Mouse (Mus musculus) induced T-regulatory cell, adult 2 months (primary cell): ENCODE data around the gene Nek9.

ENCODE experiments used
- DNase-seq: peaks from one replicate; pipeline ENCODE4 v3.0.0-alpha.2; 2012; ENCODE audit warnings: low read depth

The Nek9 gene

GRCm38 (mm10) chr12:85339243-85339729 is at the start of gene Nek9:
Gene Nek9 (minus strand): TSS chr12:85339362.
- peak; percentile 98 for DNase-seq

GRCm38 (mm10) chr12:85385995-85386375 is 46.8 kb upstream of the Nek9 start:
- no peak for DNase-seq

GRCm38 (mm10) chr12:85385329-85385994 is 46.3 kb upstream of the Nek9 start:
- no peak for DNase-seq

- peak; percentile 71 for DNase-seq
Measured at GRCm38 (mm10) chr12:85382761-85383680, 43.9 kb upstream of the Nek9 start.

GRCm38 (mm10) chr12:85381570-85381969 is 42.4 kb upstream of the Nek9 start:
- DNase-seq: no peak

- peak; percentile 42 for DNase-seq
Measured at GRCm38 (mm10) chr12:85380942-85381341, 41.8 kb upstream of the Nek9 start.

- DNase-seq: no peak
Measured at GRCm38 (mm10) chr12:85380308-85380707, 41.1 kb upstream of the Nek9 start.

GRCm38 (mm10) chr12:85378271-85378670 is 39.1 kb upstream of the Nek9 start:
- peak; percentile 45 for DNase-seq

- DNase-seq: peak; percentile 96
Measured at GRCm38 (mm10) chr12:85374561-85375272, 35.6 kb upstream of the Nek9 start, which contains the start of gene Tmed10. Gene Tmed10 (minus strand): TSS chr12:85374847.

- peak; percentile 89 for DNase-seq
Measured at GRCm38 (mm10) chr12:85373591-85374560, 34.7 kb upstream of the Nek9 start.

GRCm38 (mm10) chr12:85372068-85372665 is 33.0 kb upstream of the Nek9 start:
- DNase-seq: peak; percentile 55

- no peak for DNase-seq
Measured at GRCm38 (mm10) chr12:85368441-85369063, 29.4 kb upstream of the Nek9 start.

- DNase-seq: no peak
Measured at GRCm38 (mm10) chr12:85366271-85366670, 27.1 kb upstream of the Nek9 start.

GRCm38 (mm10) chr12:85362510-85362909 is 23.3 kb upstream of the Nek9 start:
- peak; percentile 31 for DNase-seq

GRCm38 (mm10) chr12:85361580-85361979 is 22.4 kb upstream of the Nek9 start:
- no peak for DNase-seq

- DNase-seq: no peak
Measured at GRCm38 (mm10) chr12:85361165-85361564, 22.0 kb upstream of the Nek9 start.

GRCm38 (mm10) chr12:85354061-85354460 is 14.9 kb upstream of the Nek9 start:
- no peak for DNase-seq

- DNase-seq: no peak
Measured at GRCm38 (mm10) chr12:85350407-85351232, 11.5 kb upstream of the Nek9 start.

GRCm38 (mm10) chr12:85348338-85348737 is 9.2 kb upstream of the Nek9 start:
- no peak for DNase-seq
